Mouse (Mus musculus): ENCODE measurements around the gene Smpdl3b. TPM values are rescaled to one million over a fixed set of nuclear protein-coding genes. Genes with fewer than 3 reads are reported as not detected.
"Not testable (repeated sequence)": the region's sequence is repeated elsewhere in the genome, so short reads cannot be mapped to it uniquely, and the experiment has no call there.

Smpdl3b gene
- total and polyA plus RNA-seq, 3 experiments: 0.08 to 0.33 TPM; not detected in 1

GRCm38 (mm10) chr4:132743992-132744911, 12.8 kb downstream of the Smpdl3b start:
- DNase-seq (ENCODE audit: low spot score): no peak
- no peak for TF ChIP-seq CTCF (IDR thresholded peaks at IDR 0.05; ENCODE audit: low read depth, low read length)
- TF ChIP-seq GATA1 (IDR thresholded peaks at IDR 0.05; ENCODE audit: borderline replicate concordance, low read length): no peak
- TF ChIP-seq POLR2AphosphoS5 (IDR thresholded peaks at IDR 0.05; ENCODE audit: insufficient replicate concordance, low read depth, low read length): no peak
- no peak for TF ChIP-seq GATA2 (IDR thresholded peaks at IDR 0.05; ENCODE audit: borderline replicate concordance, low read depth, low read length)
- no peak for TF ChIP-seq TAL1 (conservative IDR thresholded peaks at IDR 0.05; ENCODE audit: low read depth, low read length)
- Histone ChIP-seq H3K4me3 (ENCODE audit: low read depth, low read length) (no peak overlapping the region), H3K36me3 (replicated peaks) (no peaks in the 10 kb centered on the region), H3K9me3 (replicated peaks) (no peaks in the 10 kb centered on the region), H3K27me3 (ENCODE audit: insufficient read depth, low read length) (peaks cover 33% of the 10 kb centered on the region), H3K4me1 (ENCODE audit: insufficient read depth, low read depth, low read length) (peaks cover 48% of the 10 kb centered on the region)
- no peak for ATAC-seq (ENCODE audit: extremely low read depth, insufficient number of reproducible peaks, low FRiP score, poor library complexity, severe bottlenecking)

GRCm38 (mm10) chr4:132741491-132741890, 15.6 kb downstream of the Smpdl3b start:
- DNase-seq (ENCODE audit: low spot score) (no peak), ATAC-seq (ENCODE audit: extremely low read depth, insufficient number of reproducible peaks, low FRiP score, poor library complexity, severe bottlenecking) (no peak)
- H3K4me3 ChIP-seq (ENCODE audit: low read depth, low read length): no peak overlapping the region
- H3K4me1 ChIP-seq (ENCODE audit: insufficient read depth, low read depth, low read length): peaks cover 26% of the 10 kb centered on the region
- H3K36me3 ChIP-seq (replicated peaks): no peaks in the 10 kb centered on the region
- TF ChIP-seq TAL1 (conservative IDR thresholded peaks at IDR 0.05; ENCODE audit: low read depth, low read length) (no peak), CTCF (IDR thresholded peaks at IDR 0.05; ENCODE audit: low read depth, low read length) (no peak)
- H3K27me3 ChIP-seq (ENCODE audit: insufficient read depth, low read length): peaks cover 49% of the 10 kb centered on the region
- H3K9me3 ChIP-seq (replicated peaks): no peaks in the 10 kb centered on the region

GRCm38 (mm10) chr4:132737154-132737553, 19.9 kb downstream of the Smpdl3b start:
- not testable (repeated sequence) for H3K36me3 ChIP-seq (replicated peaks); H3K9me3 ChIP-seq (replicated peaks); DNase-seq (ENCODE audit: low spot score); ATAC-seq (ENCODE audit: extremely low read depth, insufficient number of reproducible peaks, low FRiP score, poor library complexity, severe bottlenecking); H3K4me3 ChIP-seq (ENCODE audit: low read depth, low read length)
- H3K27me3 ChIP-seq (ENCODE audit: insufficient read depth, low read length): peaks cover 40% of the 10 kb centered on the region
- H3K4me1 ChIP-seq (ENCODE audit: insufficient read depth, low read depth, low read length): peaks cover 47% of the 10 kb centered on the region

GRCm38 (mm10) chr4:132735894-132736293, 21.2 kb downstream of the Smpdl3b start:
- Histone ChIP-seq H3K27me3 (ENCODE audit: insufficient read depth, low read length) (peaks cover 29% of the 10 kb centered on the region), H3K9me3 (replicated peaks) (no peaks in the 10 kb centered on the region), H3K36me3 (replicated peaks) (peaks cover 2% of the 10 kb centered on the region), H3K4me1 (ENCODE audit: insufficient read depth, low read depth, low read length) (peaks cover 49% of the 10 kb centered on the region), H3K4me3 (ENCODE audit: low read depth, low read length) (no peak overlapping the region)
- TF ChIP-seq POLR2AphosphoS5 (IDR thresholded peaks at IDR 0.05; ENCODE audit: insufficient replicate concordance, low read depth, low read length): no peak
- TF ChIP-seq TAL1 (conservative IDR thresholded peaks at IDR 0.05; ENCODE audit: low read depth, low read length): no peak
- TF ChIP-seq GATA2 (IDR thresholded peaks at IDR 0.05; ENCODE audit: borderline replicate concordance, low read depth, low read length): no peak
- no peak for TF ChIP-seq CTCF (IDR thresholded peaks at IDR 0.05; ENCODE audit: low read depth, low read length)
- no peak for TF ChIP-seq GATA1 (IDR thresholded peaks at IDR 0.05; ENCODE audit: borderline replicate concordance, low read length)
- ATAC-seq (ENCODE audit: extremely low read depth, insufficient number of reproducible peaks, low FRiP score, poor library complexity, severe bottlenecking) (no peak), DNase-seq (ENCODE audit: low spot score) (no peak)

GRCm38 (mm10) chr4:132735389-132735788, 21.7 kb downstream of the Smpdl3b start:
- Histone ChIP-seq H3K9me3 (replicated peaks) (no peaks in the 10 kb centered on the region), H3K4me3 (ENCODE audit: low read depth, low read length) (no peak overlapping the region), H3K36me3 (replicated peaks) (peaks cover 4% of the 10 kb centered on the region), H3K27me3 (ENCODE audit: insufficient read depth, low read length) (peaks cover 25% of the 10 kb centered on the region), H3K4me1 (ENCODE audit: insufficient read depth, low read depth, low read length) (peaks cover 50% of the 10 kb centered on the region)
- no peak for ATAC-seq (ENCODE audit: extremely low read depth, insufficient number of reproducible peaks, low FRiP score, poor library complexity, severe bottlenecking)
- TF ChIP-seq GATA1 (IDR thresholded peaks at IDR 0.05; ENCODE audit: borderline replicate concordance, low read length) (no peak), CTCF (IDR thresholded peaks at IDR 0.05; ENCODE audit: low read depth, low read length) (no peak), GATA2 (IDR thresholded peaks at IDR 0.05; ENCODE audit: borderline replicate concordance, low read depth, low read length) (no peak), POLR2AphosphoS5 (IDR thresholded peaks at IDR 0.05; ENCODE audit: insufficient replicate concordance, low read depth, low read length) (no peak), TAL1 (conservative IDR thresholded peaks at IDR 0.05; ENCODE audit: low read depth, low read length) (no peak)
- DNase-seq (ENCODE audit: low spot score): no peak

- no peak for ATAC-seq (ENCODE audit: extremely low read depth, insufficient number of reproducible peaks, low FRiP score, poor library complexity, severe bottlenecking)
- peaks cover 50% of the 10 kb centered on the region for H3K4me1 ChIP-seq (ENCODE audit: insufficient read depth, low read depth, low read length)
- TF ChIP-seq POLR2AphosphoS5 (IDR thresholded peaks at IDR 0.05; ENCODE audit: insufficient replicate concordance, low read depth, low read length): no peak
- no peak for TF ChIP-seq GATA2 (IDR thresholded peaks at IDR 0.05; ENCODE audit: borderline replicate concordance, low read depth, low read length)
- no peak for TF ChIP-seq GATA1 (IDR thresholded peaks at IDR 0.05; ENCODE audit: borderline replicate concordance, low read length)
- no peak for TF ChIP-seq TAL1 (conservative IDR thresholded peaks at IDR 0.05; ENCODE audit: low read depth, low read length)
- TF ChIP-seq CTCF (IDR thresholded peaks at IDR 0.05; ENCODE audit: low read depth, low read length): no peak
Measured at GRCm38 (mm10) chr4:132734766-132735165, 22.3 kb downstream of the Smpdl3b start.

More at GRCm38 (mm10) chr4:132734766-132735165, 22.3 kb downstream of the Smpdl3b start:
- Histone ChIP-seq H3K9me3 (replicated peaks) (no peaks in the 10 kb centered on the region), H3K36me3 (replicated peaks) (peaks cover 6% of the 10 kb centered on the region), H3K4me3 (ENCODE audit: low read depth, low read length) (no peak overlapping the region), H3K27me3 (ENCODE audit: insufficient read depth, low read length) (peaks cover 21% of the 10 kb centered on the region)
- no peak for DNase-seq (ENCODE audit: low spot score)
